Mouse (Mus musculus): Measurements from ENCODE around the gene Tmem123. TPM values are rescaled to one million over a fixed set of nuclear protein-coding genes. Genes with fewer than 3 reads are reported as not detected.

Gene Tmem123
- total and polyA plus RNA-seq, 2 experiments from 2014 or later, result 10.1 to 19.8 TPM

DNA sequence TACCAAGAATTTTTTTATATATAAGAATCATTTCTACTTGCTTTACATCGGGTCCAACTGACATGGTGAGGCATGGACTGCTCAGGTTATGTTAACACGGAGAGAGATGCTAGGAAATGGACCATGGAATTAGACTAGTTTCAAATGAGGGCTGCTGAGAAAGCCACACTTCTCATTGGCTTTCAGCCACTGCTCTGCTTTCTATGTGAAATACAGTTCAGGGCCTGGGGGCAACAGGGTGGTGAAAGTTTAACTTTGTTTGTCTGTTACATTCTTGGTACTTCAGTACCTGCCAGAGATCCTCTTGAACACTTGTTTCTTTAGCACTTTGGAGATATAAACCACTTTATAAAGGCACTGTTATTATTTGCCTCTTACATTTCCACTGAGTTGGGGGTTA lies 29.7 kb downstream of the Tmem123 start:
- H3K9ac ChIP-seq (replicated peaks; ENCODE audit: low read length, poor library complexity, severe bottlenecking), result no peak overlapping the region
- no peaks in the 10 kb centered on the region for H3K36me3 ChIP-seq (ENCODE audit: insufficient read depth, low read length)
- no peak overlapping the region for H3K4me3 ChIP-seq (ENCODE audit: low read depth, low read length)
- H3K27me3 ChIP-seq (ENCODE audit: insufficient read depth, low read length), result no peaks in the 10 kb centered on the region
- H3K4me2 ChIP-seq (ENCODE audit: low read depth, low read length, poor library complexity, severe bottlenecking), result no peak overlapping the region
- no peak overlapping the region for H3K27ac ChIP-seq (ENCODE audit: low read depth, low read length)
- H3K4me1 ChIP-seq (ENCODE audit: insufficient read depth, low read length), result no peaks in the 10 kb centered on the region
- DNase-seq (ENCODE audit: low spot score) (no peak), ATAC-seq (ENCODE audit: low FRiP score) (no peak)
- TF ChIP-seq CTCF (IDR thresholded peaks at IDR 0.05), result no peak
- 93% methylated on average over 2 of the region's 2 CpGs for whole genome bisulfite sequencing
- H3K9me3 ChIP-seq (ENCODE audit: low read length), result no peaks in the 10 kb centered on the region

DNA sequence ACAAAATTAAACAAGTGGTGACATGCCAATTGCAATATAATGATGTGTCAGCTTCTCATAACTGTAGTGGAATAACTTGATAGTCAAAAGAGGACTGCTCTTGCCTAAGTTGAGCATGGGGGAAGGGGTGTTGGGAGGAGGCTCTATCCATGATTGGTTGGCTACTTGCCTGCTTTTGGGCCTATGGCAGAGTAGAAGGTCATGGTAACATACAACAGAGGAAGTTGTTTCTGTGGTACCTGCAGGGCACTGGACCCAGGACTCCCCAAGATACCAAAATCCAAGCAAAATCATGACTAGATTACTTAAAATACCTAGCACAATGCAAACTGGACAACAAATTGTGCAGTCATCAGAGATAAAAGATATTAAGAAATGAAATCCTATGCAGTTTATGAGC lies 31.7 kb downstream of the Tmem123 start:
- H3K27ac ChIP-seq (ENCODE audit: low read depth, low read length), result no peak overlapping the region
- no peak for TF ChIP-seq CTCF (IDR thresholded peaks at IDR 0.05)
- H3K9me3 ChIP-seq (ENCODE audit: low read length), result no peaks in the 10 kb centered on the region
- no peak overlapping the region for H3K4me3 ChIP-seq (ENCODE audit: low read depth, low read length)
- no peak overlapping the region for H3K4me2 ChIP-seq (ENCODE audit: low read depth, low read length, poor library complexity, severe bottlenecking)
- ATAC-seq (ENCODE audit: low FRiP score) (no peak), DNase-seq (ENCODE audit: low spot score) (no peak)
- H3K9ac ChIP-seq (replicated peaks; ENCODE audit: low read length, poor library complexity, severe bottlenecking), result no peak overlapping the region
- no peaks in the 10 kb centered on the region for H3K4me1 ChIP-seq (ENCODE audit: insufficient read depth, low read length)
- no peaks in the 10 kb centered on the region for H3K27me3 ChIP-seq (ENCODE audit: insufficient read depth, low read length)
- no peaks in the 10 kb centered on the region for H3K36me3 ChIP-seq (ENCODE audit: insufficient read depth, low read length)

DNA sequence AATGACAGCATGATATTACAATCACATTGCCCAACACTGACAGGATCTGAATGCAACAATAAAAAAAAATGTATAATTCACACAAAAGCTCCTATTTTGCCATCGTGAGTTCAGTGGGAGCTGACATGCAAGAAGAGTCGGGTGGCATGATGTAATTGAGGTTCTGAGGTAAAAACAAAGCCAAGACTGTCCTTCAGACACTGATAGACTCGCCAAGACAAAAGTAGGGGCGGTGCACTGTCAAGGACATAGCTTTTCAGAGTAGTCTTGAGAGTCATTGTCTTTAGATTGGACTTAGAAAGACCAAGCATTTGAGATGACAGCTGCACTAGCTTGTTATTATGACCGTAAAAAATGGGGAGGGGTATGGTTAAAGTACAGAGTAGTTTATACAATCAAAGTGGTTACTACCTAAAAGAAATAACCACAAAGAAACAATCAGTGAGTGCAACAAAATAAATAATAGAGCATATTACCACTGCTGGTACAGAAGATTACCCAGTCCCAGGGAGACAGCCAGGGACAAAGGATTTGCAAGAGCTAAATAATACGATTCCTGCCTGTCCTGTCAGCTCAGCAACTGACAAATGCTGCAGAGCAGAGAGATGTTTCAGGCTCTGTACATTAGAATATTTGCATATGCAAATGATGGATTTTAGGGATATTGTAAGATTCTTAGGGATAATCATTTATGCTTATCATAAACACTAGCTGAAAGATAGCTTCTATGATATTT lies 32.5 kb downstream of the Tmem123 start:
- TF ChIP-seq CTCF (IDR thresholded peaks at IDR 0.05), result no peak
- no peaks in the 10 kb centered on the region for H3K4me1 ChIP-seq (ENCODE audit: insufficient read depth, low read length)
- H3K4me3 ChIP-seq (ENCODE audit: low read depth, low read length), result no peak overlapping the region
- no peaks in the 10 kb centered on the region for H3K27me3 ChIP-seq (ENCODE audit: insufficient read depth, low read length)
- 50% methylated on average over 6 of the region's 6 CpGs for WGBS
- no peak for DNase-seq (ENCODE audit: low spot score)
- H3K36me3 ChIP-seq (ENCODE audit: insufficient read depth, low read length), result no peaks in the 10 kb centered on the region
- no peaks in the 10 kb centered on the region for H3K9me3 ChIP-seq (ENCODE audit: low read length)
- no peak overlapping the region for H3K9ac ChIP-seq (replicated peaks; ENCODE audit: low read length, poor library complexity, severe bottlenecking)
- peak; percentile 34; the same call in 1 of the 2 replicates for ATAC-seq (ENCODE audit: low FRiP score)
- H3K27ac ChIP-seq (ENCODE audit: low read depth, low read length), result no peak overlapping the region
- H3K4me2 ChIP-seq (ENCODE audit: low read depth, low read length, poor library complexity, severe bottlenecking), result no peak overlapping the region

DNA sequence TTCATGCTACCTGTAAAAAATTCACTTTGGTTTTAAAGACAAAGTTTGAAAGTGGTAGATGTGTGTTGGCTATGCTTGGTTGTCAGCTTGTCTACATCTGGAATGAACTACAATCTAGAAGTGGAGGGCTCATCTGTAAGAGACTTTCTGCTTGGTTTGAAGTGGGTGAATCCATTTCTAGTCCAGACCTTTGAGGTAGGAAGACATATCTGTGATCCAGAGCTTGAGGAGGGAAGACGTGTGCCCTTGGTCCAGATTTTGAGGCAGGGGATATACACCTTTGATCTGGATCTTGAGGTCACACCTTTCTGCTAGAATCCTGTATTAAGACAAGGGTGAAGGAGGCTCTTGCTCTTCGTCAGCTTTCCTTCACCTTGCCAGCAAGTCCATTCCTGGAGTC lies 33.7 kb downstream of the Tmem123 start:
- H3K9ac ChIP-seq (replicated peaks; ENCODE audit: low read length, poor library complexity, severe bottlenecking), result no peak overlapping the region
- no peak for TF ChIP-seq CTCF (IDR thresholded peaks at IDR 0.05)
- ATAC-seq (ENCODE audit: low FRiP score) (no peak), DNase-seq (ENCODE audit: low spot score) (no peak)
- no peak overlapping the region for H3K27ac ChIP-seq (ENCODE audit: low read depth, low read length)
- no peaks in the 10 kb centered on the region for H3K36me3 ChIP-seq (ENCODE audit: insufficient read depth, low read length)
- H3K4me3 ChIP-seq (ENCODE audit: low read depth, low read length), result no peak overlapping the region
- no peaks in the 10 kb centered on the region for H3K9me3 ChIP-seq (ENCODE audit: low read length)
- WGBS, result 96% methylated on average over 2 of the region's 2 CpGs
- no peaks in the 10 kb centered on the region for H3K4me1 ChIP-seq (ENCODE audit: insufficient read depth, low read length)
- no peak overlapping the region for H3K4me2 ChIP-seq (ENCODE audit: low read depth, low read length, poor library complexity, severe bottlenecking)
- no peaks in the 10 kb centered on the region for H3K27me3 ChIP-seq (ENCODE audit: insufficient read depth, low read length)

DNA sequence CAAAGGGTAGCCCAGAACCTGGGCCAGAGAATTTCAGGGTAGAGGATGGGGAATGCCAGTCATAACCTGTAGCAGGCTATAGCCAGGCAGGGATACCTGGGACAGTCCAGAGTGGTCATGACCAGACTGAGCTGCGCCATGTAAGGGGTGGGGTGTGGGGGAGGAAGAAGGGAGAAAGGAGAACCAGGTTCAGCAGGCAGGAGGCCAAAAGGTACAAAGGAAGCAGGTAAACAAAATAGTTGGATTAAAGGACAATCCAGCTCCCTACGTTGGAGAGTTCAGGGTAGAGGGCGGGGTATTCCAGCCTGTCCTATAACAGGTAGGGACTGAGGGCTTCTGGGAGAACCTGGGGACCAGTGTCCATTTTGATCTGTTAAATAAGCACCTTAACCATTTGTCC lies 34.7 kb downstream of the Tmem123 start:
- no peaks in the 10 kb centered on the region for H3K27me3 ChIP-seq (ENCODE audit: insufficient read depth, low read length)
- H3K4me1 ChIP-seq (ENCODE audit: insufficient read depth, low read length), result no peaks in the 10 kb centered on the region
- H3K9me3 ChIP-seq (ENCODE audit: low read length), result no peaks in the 10 kb centered on the region
- no peak overlapping the region for H3K4me2 ChIP-seq (ENCODE audit: low read depth, low read length, poor library complexity, severe bottlenecking)
- no peak for TF ChIP-seq CTCF (IDR thresholded peaks at IDR 0.05)
- H3K9ac ChIP-seq (replicated peaks; ENCODE audit: low read length, poor library complexity, severe bottlenecking), result no peak overlapping the region
- no peak; the same call in 1 of the 2 replicates for ATAC-seq (ENCODE audit: low FRiP score)
- no peak overlapping the region for H3K27ac ChIP-seq (ENCODE audit: low read depth, low read length)
- H3K36me3 ChIP-seq (ENCODE audit: insufficient read depth, low read length), result no peaks in the 10 kb centered on the region
- 91% methylated on average over 3 of the region's 3 CpGs for WGBS
- no peak for DNase-seq (ENCODE audit: low spot score)
- H3K4me3 ChIP-seq (ENCODE audit: low read depth, low read length), result no peak overlapping the region

DNA sequence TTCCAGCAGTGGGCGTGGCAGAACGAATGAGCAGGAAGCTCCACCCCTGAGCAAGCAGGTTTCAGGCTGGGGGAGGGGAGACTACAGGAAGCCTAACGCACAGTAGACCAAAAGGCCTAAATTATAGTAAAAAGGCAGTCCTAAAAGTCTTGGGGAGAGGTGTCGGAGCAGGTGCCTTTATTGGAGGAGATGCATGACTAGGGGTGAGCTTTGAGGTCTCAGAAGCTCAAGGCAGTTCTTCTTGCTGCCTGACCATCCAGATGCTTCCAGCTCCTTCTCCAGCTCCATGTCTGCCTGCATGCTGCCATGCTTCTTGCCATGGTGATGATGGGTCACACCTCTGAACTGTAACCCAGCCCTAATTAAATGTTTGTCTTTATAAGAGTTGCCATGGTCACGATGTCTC lies 41.3 kb downstream of the Tmem123 start:
- H3K36me3 ChIP-seq (ENCODE audit: insufficient read depth, low read length), result no peaks in the 10 kb centered on the region
- no peak overlapping the region for H3K9ac ChIP-seq (replicated peaks; ENCODE audit: low read length, poor library complexity, severe bottlenecking)
- 63% methylated on average over 4 of the region's 5 CpGs for WGBS
- TF ChIP-seq CTCF (IDR thresholded peaks at IDR 0.05), result no peak
- ATAC-seq (ENCODE audit: low FRiP score) (no peak), DNase-seq (ENCODE audit: low spot score) (no peak)
- H3K27me3 ChIP-seq (ENCODE audit: insufficient read depth, low read length), result no peaks in the 10 kb centered on the region
- H3K27ac ChIP-seq (ENCODE audit: low read depth, low read length), result no peak overlapping the region
- no peaks in the 10 kb centered on the region for H3K9me3 ChIP-seq (ENCODE audit: low read length)
- H3K4me2 ChIP-seq (ENCODE audit: low read depth, low read length, poor library complexity, severe bottlenecking), result no peak overlapping the region
- no peaks in the 10 kb centered on the region for H3K4me1 ChIP-seq (ENCODE audit: insufficient read depth, low read length)
- H3K4me3 ChIP-seq (ENCODE audit: low read depth, low read length), result no peak overlapping the region
